Comparison of ENCODE assay signal across 19 mouse cellular contexts in genomic region chr15:11114631-11115197, GRCm38 (mm10). TPM values are rescaled to one million over a fixed set of nuclear protein-coding genes. Genes with fewer than 3 reads are reported as not detected.
DNase-seq lines count a peak whose midpoint lies in the region; ATAC-seq lines count a peak whose summit lies in the region.
"Had no signal": no experiment of that assay in that cellular context is flagged by ENCODE, and none has a peak within 500 bp of the region (broad histone marks: within the 10 kb centered on the region; RNA-seq: fewer than 3 reads in every experiment).

No protein-coding gene starts in this region.

- H3K36me3 ChIP-seq in kidney, embryonic 14.5 days (ENCODE audit: control insufficient read depth, insufficient read depth, low read length), result no peaks in the 10 kb centered on the region
- H3K36me3 ChIP-seq: embryonic facial prominence, embryonic 15.5 days had no signal

- 63% methylated on average over 8 of the region's 8 CpGs for WGBS in kidney, embryonic 14.5 days

- H3K4me3 ChIP-seq in kidney, embryonic 14.5 days (ENCODE audit: low read length), result no peak overlapping the region
- no peak overlapping the region for H3K4me3 ChIP-seq in brown adipose tissue, adult 24 weeks (ENCODE audit: insufficient read depth, low read depth, low read length)
- H3K4me3 ChIP-seq: embryonic facial prominence, embryonic 15.5 days; forebrain, embryonic 13.5 days; heart, adult 2 months had no signal

- intact Hi-C loops in heart, postnatal 36 days (cut with DNase I), result loop anchor here (5.0 kb wide), 1 partner anchor 47 kb away; no protein-coding TSS in a partner anchor
- intact Hi-C loops in heart, postnatal 25 days (cut with DNase I), result loop anchor here (10.0 kb wide), 1 partner anchor 90 kb away; no protein-coding TSS in a partner anchor

- H3K9ac ChIP-seq in kidney, embryonic 14.5 days (ENCODE audit: low read depth, low read length), result no peak overlapping the region
- H3K9ac ChIP-seq: embryonic facial prominence, embryonic 15.5 days; forebrain, embryonic 13.5 days; lung, embryonic 14.5 days had no signal

- no peak for ATAC-seq in kidney, embryonic 14.5 days (ENCODE audit: low FRiP score, low TSS enrichment)
- ATAC-seq: forebrain, embryonic 13.5 days; intestine, postnatal 0 days had no signal

- H3K27me3 ChIP-seq in kidney, embryonic 14.5 days (ENCODE audit: control insufficient read depth, insufficient read depth, low read length), result no peaks in the 10 kb centered on the region
- H3K27me3 ChIP-seq: embryonic facial prominence, embryonic 15.5 days; forebrain, embryonic 13.5 days had no signal

- no peaks in the 10 kb centered on the region for H3K9me3 ChIP-seq in kidney, embryonic 14.5 days (ENCODE audit: control insufficient read depth, low read length)
- H3K9me3 ChIP-seq: embryonic facial prominence, embryonic 15.5 days; forebrain, embryonic 13.5 days had no signal

- H3K4me2 ChIP-seq in kidney, embryonic 14.5 days (replicated peaks; ENCODE audit: low read depth, low read length), result no peak overlapping the region
- H3K4me2 ChIP-seq: embryonic facial prominence, embryonic 15.5 days; forebrain, embryonic 13.5 days; lung, embryonic 14.5 days had no signal

- no peaks in the 10 kb centered on the region for H3K4me1 ChIP-seq in kidney, embryonic 14.5 days (ENCODE audit: control insufficient read depth, insufficient read depth, low read length)
- H3K4me1 ChIP-seq in brown adipose tissue, adult 24 weeks (ENCODE audit: control insufficient read depth, insufficient read depth, insufficient read length, low read length), result peaks cover 19% of the 10 kb centered on the region

- H3K27ac ChIP-seq in kidney, embryonic 14.5 days (ENCODE audit: low read depth, low read length), result no peak overlapping the region
- peak overlapping the region; percentile 3; the same call in 1 of the 2 replicates for H3K27ac ChIP-seq in brown adipose tissue, adult 24 weeks (replicated peaks; ENCODE audit: low read depth, low read length)
- H3K27ac ChIP-seq: embryonic facial prominence, embryonic 15.5 days; forebrain, embryonic 13.5 days; heart, adult 2 months; macrophage had no signal

- DNase-seq in heart, postnatal 36 days, result peak; percentile 12 to 26
- no peak for DNase-seq in heart, postnatal 25 days (ENCODE audit: low spot score)
- DNase-seq in kidney, postnatal 36 days, result peak; percentile 20 to 29
- peak; percentile 24 for DNase-seq in embryo, embryonic 9.5 days (ENCODE audit: extremely low spot score)
- no peak for DNase-seq in ovary, postnatal 36 days (ENCODE audit: low spot score)
- DNase-seq: adrenal gland, adult 2 months; cerebellum, adult 11-12 months; cerebellum, postnatal 36 days; layer of hippocampus, adult 9-11 months; lung, embryonic 14.5 days; thymus, postnatal 4 days had no signal

RNA-seq across cellular contexts. Expression of gene Adamts12, which starts 50.1 kb away (rescaled TPM):
- 1 to 10 TPM; 3.4 to 5.0 TPM for total RNA-seq in heart, postnatal 36 days (2021)
- total RNA-seq in heart, postnatal 25 days (2021), result 1 to 10 TPM; 6.8 to 7.1 TPM
- polyA plus RNA-seq in kidney, embryonic 14.5 days (2014; fragmentation: Nextera tagmentation; extraction: Ambion mirVana), result 5.0 and 5.1 TPM in 2 replicates
- 1.6 and 2.3 TPM in 2 replicates for polyA plus RNA-seq in brown adipose tissue, adult 24 weeks (2012; ENCODE audit: insufficient read depth, insufficient read length, missing spikeins)
- total RNA-seq: monocyte, adult 5-6 weeks had no signal

Comparison
In these comparisons a context has a peak if more than half of its experiments do, and no peak if none do; other contexts are left out.
1. DNase-seq: peak in heart, postnatal 36 days (2 of 2), kidney, postnatal 36 days (2 of 2) and embryo, embryonic 9.5 days (single experiment); none in heart, postnatal 25 days (single experiment) and ovary, postnatal 36 days (single experiment).